Mouse (Mus musculus): ENCODE results near the gene G3bp2. TPM values are rescaled to one million over a fixed set of nuclear protein-coding genes. Genes with fewer than 3 reads are reported as not detected.
"Not testable (repeated sequence)": the region's sequence is repeated elsewhere in the genome, so short reads cannot be mapped to it uniquely, and the experiment has no call there.

The G3bp2 gene
- 159 and 214 TPM in 2 replicates for polyA plus RNA-seq (2014; fragmentation: Nextera tagmentation; extraction: Ambion mirVana)

GRCm38 (mm10) chr5:92083417-92084038 is at the start of gene G3bp2:
Gene G3bp2 (minus strand): TSS chr5:92083719.
- Histone ChIP-seq H3K4me1 (ENCODE audit: control insufficient read depth, insufficient read depth, low read length) (peaks cover 11% of the 10 kb centered on the region; the same call in 1 of the 2 replicates), H3K27me3 (ENCODE audit: control insufficient read depth, insufficient read depth, low read length) (no peaks in the 10 kb centered on the region), H3K36me3 (ENCODE audit: control insufficient read depth, insufficient read depth, low read length) (no peaks in the 10 kb centered on the region), H3K27ac (ENCODE audit: low read depth, low read length) (peak within 1 kb of the TSS; percentile 99), H3K4me2 (replicated peaks; ENCODE audit: low read depth, low read length) (peak within 1 kb of the TSS; percentile 70), H3K9ac (ENCODE audit: low read depth, low read length) (peak within 1 kb of the TSS; percentile 90), H3K9me3 (ENCODE audit: control insufficient read depth, low read length) (no peaks in the 10 kb centered on the region), H3K4me3 (ENCODE audit: low read length) (peak within 1 kb of the TSS; percentile 71)
- peak; percentile 98 for ATAC-seq (ENCODE audit: low FRiP score, low TSS enrichment)
- under 1% methylated on average over 57 of the region's 65 CpGs for WGBS

DNA sequence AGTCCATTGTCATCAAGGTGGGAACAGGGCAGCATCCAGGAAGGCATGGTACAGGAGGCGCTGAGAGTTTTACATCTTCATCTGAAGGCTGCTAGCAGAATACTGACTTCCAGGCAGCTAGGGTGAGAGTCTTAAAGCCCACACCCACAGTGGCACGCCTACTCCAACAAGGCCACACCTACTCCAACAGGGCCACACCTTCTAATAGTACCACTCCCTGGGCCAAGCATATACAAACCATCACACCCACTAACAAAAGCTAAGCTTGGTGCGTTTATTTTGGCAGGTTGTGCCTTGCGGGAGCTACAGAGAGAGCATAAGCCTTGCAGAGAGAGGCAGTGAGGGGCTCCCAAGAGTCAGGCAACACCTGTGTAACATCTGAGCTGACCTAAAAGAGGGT is 49.5 kb upstream of the G3bp2 start:
- not testable (repeated sequence) for H3K27me3 ChIP-seq (ENCODE audit: control insufficient read depth, insufficient read depth, low read length); H3K9me3 ChIP-seq (ENCODE audit: control insufficient read depth, low read length); ATAC-seq (ENCODE audit: low FRiP score, low TSS enrichment); H3K4me1 ChIP-seq (ENCODE audit: control insufficient read depth, insufficient read depth, low read length); H3K4me2 ChIP-seq (replicated peaks; ENCODE audit: low read depth, low read length); H3K27ac ChIP-seq (ENCODE audit: low read depth, low read length); H3K36me3 ChIP-seq (ENCODE audit: control insufficient read depth, insufficient read depth, low read length); H3K4me3 ChIP-seq (ENCODE audit: low read length); H3K9ac ChIP-seq (ENCODE audit: low read depth, low read length)
- 62% methylated on average over 4 of the region's 4 CpGs for WGBS

GRCm38 (mm10) chr5:92132127-92132526 is 48.6 kb upstream of the G3bp2 start:
- H3K4me2 ChIP-seq (replicated peaks; ENCODE audit: low read depth, low read length) = no peak overlapping the region
- no peak for ATAC-seq (ENCODE audit: low FRiP score, low TSS enrichment)
- no peaks in the 10 kb centered on the region for H3K27me3 ChIP-seq (ENCODE audit: control insufficient read depth, insufficient read depth, low read length)
- no peaks in the 10 kb centered on the region; the same call in 1 of the 2 replicates for H3K4me1 ChIP-seq (ENCODE audit: control insufficient read depth, insufficient read depth, low read length)
- no peak overlapping the region for H3K9ac ChIP-seq (ENCODE audit: low read depth, low read length)
- over 99% methylated on average over 4 of the region's 4 CpGs for WGBS
- H3K27ac ChIP-seq (ENCODE audit: low read depth, low read length) = no peak overlapping the region
- H3K4me3 ChIP-seq (ENCODE audit: low read length) = no peak overlapping the region
- no peaks in the 10 kb centered on the region for H3K9me3 ChIP-seq (ENCODE audit: control insufficient read depth, low read length)
- H3K36me3 ChIP-seq (ENCODE audit: control insufficient read depth, insufficient read depth, low read length) = no peaks in the 10 kb centered on the region

DNA sequence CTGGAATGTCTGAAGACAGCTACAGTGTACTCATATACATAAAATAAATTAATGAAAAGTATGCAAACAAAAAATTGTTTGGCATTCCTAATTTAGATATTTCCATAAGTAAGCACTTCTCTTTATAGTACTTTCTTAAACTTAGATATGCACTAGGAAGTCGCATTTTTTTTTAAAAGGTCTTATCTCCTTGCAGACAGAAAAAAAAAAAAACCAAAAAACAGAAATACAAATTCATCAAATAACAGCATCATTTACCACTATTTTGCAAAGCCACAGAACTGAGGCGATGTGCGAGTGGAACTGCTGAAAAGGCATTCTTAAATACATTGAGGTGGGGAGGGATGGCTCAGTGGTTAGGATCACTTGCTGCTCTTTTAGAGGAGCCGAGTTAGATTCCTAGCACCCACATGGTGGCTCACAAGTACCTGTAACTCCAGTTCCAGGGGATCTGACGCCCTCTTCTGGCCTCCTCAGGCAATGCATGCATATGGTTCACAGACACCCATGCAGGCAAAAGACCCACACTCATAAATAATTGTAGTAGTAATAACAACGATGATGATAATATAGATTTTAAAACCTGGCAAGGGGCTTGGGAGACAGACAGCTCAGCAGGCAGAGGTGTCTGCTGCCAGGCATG is 46.6 kb upstream of the G3bp2 start:
- Histone ChIP-seq H3K27ac (ENCODE audit: low read depth, low read length) (no peak overlapping the region), H3K9me3 (ENCODE audit: control insufficient read depth, low read length) (no peaks in the 10 kb centered on the region), H3K9ac (ENCODE audit: low read depth, low read length) (no peak overlapping the region), H3K4me2 (replicated peaks; ENCODE audit: low read depth, low read length) (no peak overlapping the region), H3K27me3 (ENCODE audit: control insufficient read depth, insufficient read depth, low read length) (no peaks in the 10 kb centered on the region), H3K36me3 (ENCODE audit: control insufficient read depth, insufficient read depth, low read length) (no peaks in the 10 kb centered on the region), H3K4me3 (ENCODE audit: low read length) (no peak overlapping the region), H3K4me1 (ENCODE audit: control insufficient read depth, insufficient read depth, low read length) (no peaks in the 10 kb centered on the region; the same call in 1 of the 2 replicates)
- no peak for ATAC-seq (ENCODE audit: low FRiP score, low TSS enrichment)
- WGBS = 92% methylated on average over 6 of the region's 6 CpGs

- Histone ChIP-seq H3K9ac (ENCODE audit: low read depth, low read length) (no peak overlapping the region), H3K4me3 (ENCODE audit: low read length) (no peak overlapping the region), H3K4me1 (ENCODE audit: control insufficient read depth, insufficient read depth, low read length) (no peaks in the 10 kb centered on the region; the same call in 1 of the 2 replicates), H3K9me3 (ENCODE audit: control insufficient read depth, low read length) (no peaks in the 10 kb centered on the region), H3K27ac (ENCODE audit: low read depth, low read length) (no peak overlapping the region), H3K36me3 (ENCODE audit: control insufficient read depth, insufficient read depth, low read length) (no peaks in the 10 kb centered on the region), H3K4me2 (replicated peaks; ENCODE audit: low read depth, low read length) (no peak overlapping the region), H3K27me3 (ENCODE audit: control insufficient read depth, insufficient read depth, low read length) (no peaks in the 10 kb centered on the region)
- 73% methylated on average over 1 of the region's 1 CpGs for WGBS
- no peak for ATAC-seq (ENCODE audit: low FRiP score, low TSS enrichment)
Observed at GRCm38 (mm10) chr5:92129321-92129768, 45.8 kb upstream of the G3bp2 start.

GRCm38 (mm10) chr5:92128570-92128969 is 45.1 kb upstream of the G3bp2 start:
- ATAC-seq (ENCODE audit: low FRiP score, low TSS enrichment) = peak; percentile 77; the same call in 1 of the 2 replicates
- Histone ChIP-seq H3K9me3 (ENCODE audit: control insufficient read depth, low read length) (no peaks in the 10 kb centered on the region), H3K4me3 (ENCODE audit: low read length) (no peak overlapping the region), H3K27me3 (ENCODE audit: control insufficient read depth, insufficient read depth, low read length) (no peaks in the 10 kb centered on the region), H3K4me2 (replicated peaks; ENCODE audit: low read depth, low read length) (0 out of 2 replicates have a peak overlapping the region, but pooled peaks have one; percentile 1), H3K27ac (ENCODE audit: low read depth, low read length) (no peak overlapping the region), H3K9ac (ENCODE audit: low read depth, low read length) (no peak overlapping the region), H3K36me3 (ENCODE audit: control insufficient read depth, insufficient read depth, low read length) (no peaks in the 10 kb centered on the region), H3K4me1 (ENCODE audit: control insufficient read depth, insufficient read depth, low read length) (no peaks in the 10 kb centered on the region; the same call in 1 of the 2 replicates)
- WGBS = 12% methylated on average over 8 of the region's 8 CpGs

- H3K27ac ChIP-seq (ENCODE audit: low read depth, low read length) = 0 out of 2 replicates have a peak overlapping the region, but pooled peaks have one; percentile 38
- no peak for ATAC-seq (ENCODE audit: low FRiP score, low TSS enrichment)
- H3K4me3 ChIP-seq (ENCODE audit: low read length) = no peak overlapping the region
- no peaks in the 10 kb centered on the region; the same call in 1 of the 2 replicates for H3K4me1 ChIP-seq (ENCODE audit: control insufficient read depth, insufficient read depth, low read length)
- WGBS = 90% methylated on average over 10 of the region's 10 CpGs
- no peaks in the 10 kb centered on the region for H3K36me3 ChIP-seq (ENCODE audit: control insufficient read depth, insufficient read depth, low read length)
- no peaks in the 10 kb centered on the region for H3K9me3 ChIP-seq (ENCODE audit: control insufficient read depth, low read length)
- H3K27me3 ChIP-seq (ENCODE audit: control insufficient read depth, insufficient read depth, low read length) = no peaks in the 10 kb centered on the region
- H3K4me2 ChIP-seq (replicated peaks; ENCODE audit: low read depth, low read length) = no peak overlapping the region
- no peak overlapping the region for H3K9ac ChIP-seq (ENCODE audit: low read depth, low read length)
Observed at GRCm38 (mm10) chr5:92127751-92128150, 44.2 kb upstream of the G3bp2 start.

- no peak overlapping the region for H3K4me3 ChIP-seq (ENCODE audit: low read length)
- ATAC-seq (ENCODE audit: low FRiP score, low TSS enrichment) = 0 out of 2 replicates have a peak, but pooled peaks have one; percentile 14
- WGBS = 65% methylated on average over 9 of the region's 9 CpGs
- no peaks in the 10 kb centered on the region for H3K9me3 ChIP-seq (ENCODE audit: control insufficient read depth, low read length)
- H3K27ac ChIP-seq (ENCODE audit: low read depth, low read length) = peak overlapping the region; percentile 38; the same call in 1 of the 2 replicates
- no peaks in the 10 kb centered on the region for H3K36me3 ChIP-seq (ENCODE audit: control insufficient read depth, insufficient read depth, low read length)
- H3K4me1 ChIP-seq (ENCODE audit: control insufficient read depth, insufficient read depth, low read length) = no peaks in the 10 kb centered on the region; the same call in 1 of the 2 replicates
- H3K27me3 ChIP-seq (ENCODE audit: control insufficient read depth, insufficient read depth, low read length) = no peaks in the 10 kb centered on the region
- no peak overlapping the region for H3K4me2 ChIP-seq (replicated peaks; ENCODE audit: low read depth, low read length)
- H3K9ac ChIP-seq (ENCODE audit: low read depth, low read length) = no peak overlapping the region
Observed at GRCm38 (mm10) chr5:92127141-92127625, 43.7 kb upstream of the G3bp2 start.

DNA sequence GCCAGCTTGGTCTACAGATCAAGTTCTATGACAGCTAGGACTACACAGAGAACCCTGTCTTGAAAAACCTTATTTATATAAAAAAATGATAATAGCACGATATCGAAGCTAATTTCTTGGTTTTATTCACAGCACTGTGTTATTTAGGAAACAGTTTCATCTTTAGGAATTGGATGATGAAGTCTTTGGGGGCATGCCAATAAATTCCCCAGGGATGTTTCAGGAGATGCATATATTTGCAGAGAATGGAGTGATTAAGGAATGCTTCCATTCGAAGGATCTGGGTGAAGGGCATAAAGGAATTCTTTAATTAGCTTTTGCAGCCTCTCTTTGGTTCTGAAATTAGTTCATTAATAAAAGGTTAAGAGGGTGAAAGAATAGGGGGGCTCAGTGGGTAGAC is 41.9 kb upstream of the G3bp2 start:
- Histone ChIP-seq H3K4me3 (ENCODE audit: low read length) (no peak overlapping the region), H3K9ac (ENCODE audit: low read depth, low read length) (no peak overlapping the region), H3K4me2 (replicated peaks; ENCODE audit: low read depth, low read length) (no peak overlapping the region), H3K27ac (ENCODE audit: low read depth, low read length) (no peak overlapping the region), H3K36me3 (ENCODE audit: control insufficient read depth, insufficient read depth, low read length) (no peaks in the 10 kb centered on the region), H3K27me3 (ENCODE audit: control insufficient read depth, insufficient read depth, low read length) (no peaks in the 10 kb centered on the region), H3K4me1 (ENCODE audit: control insufficient read depth, insufficient read depth, low read length) (no peaks in the 10 kb centered on the region; the same call in 1 of the 2 replicates), H3K9me3 (ENCODE audit: control insufficient read depth, low read length) (no peaks in the 10 kb centered on the region)
- ATAC-seq (ENCODE audit: low FRiP score, low TSS enrichment) = no peak
- WGBS = 89% methylated on average over 3 of the region's 3 CpGs

Measured in kidney, embryonic 14.5 days (tissue).